Comparison of ENCODE assay signal across 19 mouse cellular contexts in the genomic region with DNA sequence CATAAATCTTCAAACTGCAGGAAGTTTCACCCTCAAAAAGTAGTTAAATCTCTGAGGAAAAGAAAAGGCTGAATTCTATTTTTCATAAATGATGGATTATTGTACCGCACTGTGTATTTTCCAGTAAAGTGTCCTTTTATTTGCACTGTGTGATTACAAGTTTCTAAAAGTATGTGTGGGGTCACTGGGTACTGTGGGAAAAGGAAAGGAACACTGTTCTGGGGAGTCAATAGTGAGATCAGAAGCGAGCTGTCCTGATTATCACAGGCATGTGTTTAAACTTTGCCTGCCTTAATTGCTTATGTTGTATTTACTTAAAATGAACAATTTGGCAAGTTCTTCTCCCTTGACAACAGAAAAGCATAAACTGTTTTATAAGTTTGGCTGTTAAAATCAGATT.
DNase-seq lines count a peak whose midpoint lies in the region; ATAC-seq and TF ChIP-seq lines count a peak whose summit lies in the region.
"Had no signal": no experiment of that assay in that cellular context is flagged by ENCODE, and none has a peak within 500 bp of the region (broad histone marks: within the 10 kb centered on the region; RNA-seq: fewer than 3 reads in every experiment).

No protein-coding gene starts in this region.

- intact Hi-C loops in gastrocnemius, adult 2 months (cut with DNase I) = loop anchor here (5.0 kb wide), 1 partner anchor 47 kb away; no protein-coding TSS in a partner anchor
- intact Hi-C loops in gastrocnemius, postnatal 36 days (cut with DNase I) = no loop called here

- H3K36me3 ChIP-seq in kidney, embryonic 14.5 days (ENCODE audit: control insufficient read depth, insufficient read depth, low read length) = no peaks in the 10 kb centered on the region
- no peaks in the 10 kb centered on the region for H3K36me3 ChIP-seq in lung, postnatal 0 days (ENCODE audit: insufficient read depth, low read length)
- no peaks in the 10 kb centered on the region for H3K36me3 ChIP-seq in midbrain, embryonic 13.5 days
- H3K36me3 ChIP-seq: heart, embryonic 10.5 days; hindbrain, embryonic 10.5 days had no signal

- H3K27me3 ChIP-seq in kidney, embryonic 14.5 days (ENCODE audit: control insufficient read depth, insufficient read depth, low read length) = no peaks in the 10 kb centered on the region
- no peaks in the 10 kb centered on the region for H3K27me3 ChIP-seq in lung, postnatal 0 days (replicated peaks; ENCODE audit: insufficient read depth, low read length)
- H3K27me3 ChIP-seq in midbrain, embryonic 13.5 days = no peaks in the 10 kb centered on the region
- H3K27me3 ChIP-seq: CH12.LX had no signal

- H3K4me1 ChIP-seq in kidney, embryonic 14.5 days (ENCODE audit: control insufficient read depth, insufficient read depth, low read length) = no peaks in the 10 kb centered on the region
- H3K4me1 ChIP-seq in lung, postnatal 0 days (ENCODE audit: insufficient read depth, low read depth, low read length) = peaks cover 3% of the 10 kb centered on the region
- no peaks in the 10 kb centered on the region for H3K4me1 ChIP-seq in midbrain, embryonic 13.5 days (replicated peaks)
- H3K4me1 ChIP-seq: heart, embryonic 10.5 days; hindbrain, embryonic 10.5 days had no signal

- no peak overlapping the region for H3K4me2 ChIP-seq in kidney, embryonic 14.5 days (replicated peaks; ENCODE audit: low read depth, low read length)
- H3K4me2 ChIP-seq in lung, postnatal 0 days (replicated peaks; ENCODE audit: low read depth, low read length) = no peak overlapping the region
- no peak overlapping the region for H3K4me2 ChIP-seq in midbrain, embryonic 13.5 days (replicated peaks)
- H3K4me2 ChIP-seq: liver, embryonic 11.5 days had no signal

- no peak overlapping the region for H3K9ac ChIP-seq in kidney, embryonic 14.5 days (ENCODE audit: low read depth, low read length)
- H3K9ac ChIP-seq in lung, postnatal 0 days (replicated peaks; ENCODE audit: low read depth) = no peak overlapping the region
- H3K9ac ChIP-seq in midbrain, embryonic 13.5 days (replicated peaks) = no peak overlapping the region

- no peak for DNase-seq in gastrocnemius, adult 2 months
- DNase-seq in gastrocnemius, postnatal 36 days = no peak
- no peak for DNase-seq in kidney, postnatal 14 days
- DNase-seq in lung, postnatal 0 days (ENCODE audit: low spot score) = peak; percentile 28
- no peak for DNase-seq in lung, adult 18-20 months
- DNase-seq in c-Kit-positive CD71-positive TER-119-positive erythroid progenitor cells, embryonic 14.5 days (ENCODE audit: low spot score) = no peak
- DNase-seq: adrenal gland, postnatal 25 days; cerebellum, adult 9-11 months; embryo, embryonic 11 days; right cerebral cortex, postnatal 4 days; thymus, postnatal 14 days had no signal

- H3K9me3 ChIP-seq in kidney, embryonic 14.5 days (ENCODE audit: control insufficient read depth, low read length) = no peaks in the 10 kb centered on the region
- no peaks in the 10 kb centered on the region for H3K9me3 ChIP-seq in lung, postnatal 0 days (ENCODE audit: low read length)
- H3K9me3 ChIP-seq in midbrain, embryonic 13.5 days = no peaks in the 10 kb centered on the region
- H3K9me3 ChIP-seq: heart, embryonic 10.5 days; hindbrain, embryonic 10.5 days had no signal

- H3K27ac ChIP-seq in gastrocnemius, adult 2 months = peak overlapping the region; percentile 79
- peak overlapping the region; percentile 24; the same call in 1 of the 2 replicates for H3K27ac ChIP-seq in kidney, embryonic 14.5 days (ENCODE audit: low read depth, low read length)
- H3K27ac ChIP-seq in lung, postnatal 0 days (ENCODE audit: low read length) = no peak overlapping the region
- H3K27ac ChIP-seq in midbrain, embryonic 13.5 days = no peak overlapping the region
- H3K27ac ChIP-seq: heart, embryonic 10.5 days; hindbrain, embryonic 10.5 days had no signal

- TF ChIP-seq EP300 in lung, postnatal 0 days (IDR thresholded peaks at IDR 0.05) = peak; percentile 28; the same call in 1 of the 2 replicates

- H3K4me3 ChIP-seq in gastrocnemius, adult 2 months = no peak overlapping the region
- no peak overlapping the region for H3K4me3 ChIP-seq in kidney, embryonic 14.5 days (ENCODE audit: low read length)
- no peak overlapping the region for H3K4me3 ChIP-seq in lung, postnatal 0 days (ENCODE audit: low read depth, low read length)
- no peak overlapping the region for H3K4me3 ChIP-seq in midbrain, embryonic 13.5 days (replicated peaks)
- H3K4me3 ChIP-seq: heart, embryonic 10.5 days; hindbrain, embryonic 10.5 days had no signal

- peak; percentile 52; the same call in 1 of the 2 replicates for ATAC-seq in kidney, embryonic 14.5 days (ENCODE audit: low FRiP score, low TSS enrichment)
- ATAC-seq in lung, postnatal 0 days = no peak
- no peak for ATAC-seq in midbrain, embryonic 13.5 days
- ATAC-seq: forebrain, embryonic 14.5 days; midbrain, embryonic 16.5 days had no signal

- TF ChIP-seq CTCF in gastrocnemius, adult 2 months (IDR thresholded peaks at IDR 0.05) = no peak
- TF ChIP-seq CTCF in lung, postnatal 0 days (IDR thresholded peaks at IDR 0.05) = no peak

- 59% methylated on average over 2 of the region's 2 CpGs for WGBS in kidney, embryonic 14.5 days
- 28% methylated on average over 2 of the region's 2 CpGs for WGBS in lung, postnatal 0 days
- 60% methylated on average over 2 of the region's 2 CpGs for WGBS in midbrain, embryonic 13.5 days

Comparison
In these comparisons a context has a peak if more than half of its experiments do, and no peak if none do; other contexts are left out.
1. H3K27ac ChIP-seq: peak in gastrocnemius, adult 2 months (single experiment) and kidney, embryonic 14.5 days (single experiment); none in lung, postnatal 0 days (single experiment) and midbrain, embryonic 13.5 days (single experiment).